Mouse (Mus musculus) right cerebral cortex, postnatal 14 days (tissue): ENCODE results near the gene Hira.
"Not testable (repeated sequence)": the region's sequence is repeated elsewhere in the genome, so short reads cannot be mapped to it uniquely, and the experiment has no call there.

Experiments used
- DNase-seq: peaks from one replicate; pipeline ENCODE4 v3.0.0; 2022

Hira gene

GRCm38 (mm10) chr16:18876442-18877308 is at the start of gene Hira, which contains the start of gene Mrpl40:
Gene Hira (plus strand): TSS chr16:18877037.
Gene Mrpl40 (minus strand): TSS chr16:18876862.
- peak; percentile 89 for DNase-seq

- no peak for DNase-seq
Observed at GRCm38 (mm10) chr16:18828630-18829029, 48.2 kb upstream of the Hira start.

GRCm38 (mm10) chr16:18829102-18829501 is 47.7 kb upstream of the Hira start:
- no peak for DNase-seq

DNA sequence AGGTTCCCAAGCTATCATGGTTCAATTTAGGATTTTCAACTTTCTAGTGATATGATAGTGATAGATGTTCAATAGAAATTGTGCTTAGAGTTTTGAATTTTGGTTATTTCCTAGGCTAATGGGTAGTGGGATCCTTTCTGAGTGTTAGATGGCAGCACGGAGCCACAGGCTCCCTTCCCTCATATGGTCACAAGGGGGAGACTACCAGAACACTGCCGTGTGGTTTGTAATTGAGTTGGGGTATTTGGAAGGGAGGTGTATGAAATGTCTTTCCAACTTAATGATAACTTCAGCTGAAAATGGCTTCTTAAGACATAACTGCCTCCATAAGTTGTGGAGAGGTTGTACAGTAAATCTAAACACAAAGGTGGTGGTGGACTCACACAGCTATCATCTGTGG is 43.4 kb upstream of the Hira start:
- DNase-seq: no peak

DNA sequence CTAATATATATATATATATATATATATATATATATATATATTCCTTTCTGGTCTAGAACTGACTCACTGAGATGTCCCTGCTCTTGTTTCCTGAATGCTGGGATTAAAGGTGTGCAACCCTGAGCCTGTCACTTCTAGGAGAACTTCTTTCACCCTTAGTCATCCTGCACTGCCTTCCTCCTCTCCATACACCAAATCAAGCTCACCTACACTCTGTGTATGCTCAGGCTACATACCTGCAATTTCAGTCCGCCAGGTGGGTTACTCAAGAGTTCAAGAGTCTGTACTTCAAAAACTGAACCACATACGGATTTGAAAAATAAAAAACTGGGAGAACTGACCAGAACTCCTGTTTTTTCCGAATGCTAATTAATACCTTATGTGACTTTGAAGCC is 40.8 kb upstream of the Hira start:
- DNase-seq: no peak

GRCm38 (mm10) chr16:18836468-18837208 is 40.2 kb upstream of the Hira start, which contains the start of the genes 2510002D24Rik and Gm28539:
Gene 2510002D24Rik (plus strand): TSS chr16:18836578.
Gene Gm28539 (plus strand): TSS chr16:18836584.
- DNase-seq: peak; percentile 94

- no peak for DNase-seq
Observed at GRCm38 (mm10) chr16:18838346-18838745, 38.5 kb upstream of the Hira start.

- no peak for DNase-seq
Observed at GRCm38 (mm10) chr16:18846301-18846820, 30.5 kb upstream of the Hira start.

DNA sequence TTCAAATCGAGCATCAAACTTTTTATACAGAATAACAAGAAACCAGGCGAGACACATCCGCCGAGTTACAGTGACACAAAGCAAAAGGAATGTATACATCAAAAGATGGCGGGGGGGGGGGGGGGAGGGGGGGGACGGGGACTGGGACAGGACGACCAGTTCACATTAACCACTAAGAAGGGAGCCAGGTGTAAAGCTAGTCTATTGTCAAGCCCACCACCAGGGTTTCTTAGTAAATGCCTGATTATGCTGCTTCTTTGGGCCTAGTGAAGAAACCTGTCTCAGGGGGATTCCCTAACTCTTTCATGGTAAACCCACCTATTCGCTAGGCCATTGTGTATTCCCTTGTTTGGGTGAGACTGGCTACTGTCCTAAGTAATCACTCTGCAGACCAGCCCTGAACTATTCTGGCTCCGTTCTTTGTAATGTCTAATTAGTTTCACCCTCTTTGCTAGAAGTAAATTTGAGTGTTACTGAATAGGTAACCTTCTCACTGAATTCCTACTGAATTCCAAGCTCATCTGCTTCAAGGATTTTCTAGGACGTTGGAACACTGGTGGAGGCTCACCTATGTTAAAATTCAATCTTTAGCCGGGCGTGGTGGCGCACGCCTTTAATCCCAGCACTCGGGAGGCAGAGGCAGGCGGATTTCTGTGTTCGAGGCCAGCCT is 27.2 kb upstream of the Hira start:
- not testable (repeated sequence) for DNase-seq

GRCm38 (mm10) chr16:18858551-18858950 is 18.3 kb upstream of the Hira start:
- DNase-seq: no peak

GRCm38 (mm10) chr16:18860186-18860585 is 16.7 kb upstream of the Hira start:
- DNase-seq: no peak

DNA sequence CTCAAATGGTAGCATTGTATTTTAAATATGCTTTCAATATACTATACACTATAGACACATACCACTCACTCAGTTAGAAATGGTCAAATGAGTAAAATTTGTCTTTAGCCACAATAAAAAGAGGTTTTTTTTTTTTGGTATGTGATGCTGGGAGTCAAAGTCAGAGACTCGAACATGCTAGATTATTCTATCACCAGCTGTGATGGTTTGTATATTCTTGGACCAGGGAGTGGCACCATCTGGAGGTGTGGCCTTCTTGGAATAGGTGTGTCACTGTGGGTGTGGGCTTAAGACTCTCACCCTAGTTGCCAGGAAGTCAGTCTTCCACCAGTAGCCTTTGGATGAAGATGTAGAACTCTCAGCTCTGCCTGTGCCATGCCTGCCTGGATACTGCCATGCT is 6.3 kb upstream of the Hira start:
- not testable (repeated sequence) for DNase-seq

GRCm38 (mm10) chr16:18876091-18876441 is 771 bp upstream of the Hira start:
- DNase-seq: no peak

GRCm38 (mm10) chr16:18877386-18878090 is 701 bp downstream of the Hira start:
- DNase-seq: peak; percentile 43

DNA sequence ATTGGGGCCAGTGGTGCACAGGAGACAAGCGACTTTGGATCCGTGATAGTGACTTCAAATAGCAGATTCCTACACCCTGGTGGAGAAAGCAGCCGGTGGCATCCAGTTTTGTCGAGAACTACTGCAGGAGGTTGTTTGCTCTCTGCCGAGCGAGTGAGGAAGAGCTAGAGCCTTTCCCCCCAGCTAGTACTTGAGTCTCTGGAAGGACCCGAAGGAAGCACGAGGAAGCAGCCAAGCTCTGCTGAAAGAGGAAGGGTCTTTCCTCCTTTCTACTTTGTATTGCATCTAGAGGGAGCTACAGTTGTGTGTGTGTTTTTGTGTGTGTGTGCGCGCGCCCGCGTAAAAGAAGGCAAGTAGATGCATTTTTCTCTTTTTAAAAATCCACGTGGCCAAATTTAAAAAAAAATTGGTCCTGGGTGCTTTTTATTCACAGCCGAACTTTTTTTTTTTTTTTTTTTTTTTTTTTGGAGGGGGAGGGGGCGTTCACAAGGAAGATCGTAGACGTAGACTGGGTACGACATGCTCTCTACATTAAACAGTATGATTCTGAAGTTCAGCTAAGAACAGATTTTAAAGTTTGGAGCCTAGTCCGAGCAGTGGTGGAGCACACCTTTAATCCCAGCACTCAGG is 1.4 kb downstream of the Hira start:
- DNase-seq: peak; percentile 20

- DNase-seq: no peak
Observed at GRCm38 (mm10) chr16:18884044-18884443, 7.2 kb downstream of the Hira start.

- no peak for DNase-seq
Observed at GRCm38 (mm10) chr16:18893840-18894372, 17.1 kb downstream of the Hira start.

DNA sequence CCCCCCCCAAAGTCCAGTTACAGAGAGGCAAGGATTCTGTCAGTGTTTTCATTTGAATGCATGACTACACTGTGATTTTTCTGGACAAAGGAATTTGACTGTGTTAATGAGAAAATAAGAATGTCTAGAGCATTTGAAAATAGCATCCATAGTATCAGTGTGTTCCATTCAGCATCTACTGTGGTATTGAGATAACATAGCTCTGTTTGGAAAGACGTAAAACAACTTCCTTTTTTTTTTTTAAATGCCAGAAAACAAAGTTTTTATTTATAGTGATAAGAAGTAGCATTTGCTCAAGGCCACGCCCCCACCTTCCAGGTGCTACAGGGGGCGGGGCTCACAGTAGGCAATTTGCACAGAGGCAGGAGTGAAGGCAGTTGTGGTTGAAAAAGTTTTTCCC is 18.4 kb downstream of the Hira start:
- DNase-seq: no peak

- no peak for DNase-seq
Observed at GRCm38 (mm10) chr16:18896429-18896828, 19.6 kb downstream of the Hira start.

DNA sequence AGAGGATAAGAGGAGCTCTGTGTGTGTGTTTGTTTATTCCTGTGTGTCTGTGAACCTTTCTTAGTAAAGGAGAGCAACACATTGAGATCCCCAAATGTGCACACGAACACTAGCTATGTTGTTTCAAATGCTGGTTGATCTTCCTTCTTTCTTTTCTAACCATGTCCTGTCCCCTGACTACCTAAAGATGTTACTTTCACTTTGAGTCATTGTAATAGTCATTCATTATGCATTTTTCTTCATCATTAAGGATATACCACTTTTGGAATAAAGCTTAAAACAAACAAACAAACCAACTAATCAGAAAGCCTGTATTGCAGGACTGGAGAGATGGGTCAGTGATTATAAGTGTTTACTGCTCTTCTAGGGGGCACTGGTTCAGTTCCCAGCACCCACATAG is 28.8 kb downstream of the Hira start:
- no peak for DNase-seq

- DNase-seq: no peak
Observed at GRCm38 (mm10) chr16:18916064-18916463, 39.2 kb downstream of the Hira start.

GRCm38 (mm10) chr16:18921771-18922170 is 44.9 kb downstream of the Hira start:
- no peak for DNase-seq
